Mouse (Mus musculus) heart, adult 2 months (tissue): ENCODE results near the gene St7. TPM values are rescaled to one million over a fixed set of nuclear protein-coding genes. Genes with fewer than 3 reads are reported as not detected.

Experiments used
- DNase-seq, 2 experiments: peaks; one replicate each; pipeline ENCODE4 v3.0.0; 2021
- H3K27ac ChIP-seq: fragments of 200-600 bp; 2 replicates; pipeline ENCODE4 v1.8.1; 2022
- H3K27me3 ChIP-seq: fragments of 200-500 bp; 2 replicates; pipeline ENCODE4 v1.6.1; 2012; ENCODE audit warnings: mild to moderate bottlenecking, low read length, inconsistent platforms, mixed read lengths; ENCODE audit not compliant: control insufficient read depth, insufficient read depth
- H3K36me3 ChIP-seq: fragments of 200-500 bp; 2 replicates; pipeline ENCODE4 v1.6.1; 2012; ENCODE audit warnings: low read length, inconsistent platforms; ENCODE audit not compliant: control insufficient read depth, insufficient read depth
- H3K4me1 ChIP-seq: fragments of 200-500 bp; 2 replicates; pipeline ENCODE4 v1.6.1; 2011; ENCODE audit warnings: low read length; ENCODE audit not compliant: control insufficient read depth, insufficient read depth
- H3K4me3 ChIP-seq: fragments of 200-600 bp; 2 replicates; pipeline ENCODE4 v1.8.1; 2022
- H3K79me2 ChIP-seq: fragments of 200-500 bp; replicated peaks from 2 replicates; pipeline ENCODE4 v1.6.1; 2012; ENCODE audit warnings: mild to moderate bottlenecking, inconsistent platforms, low read length, moderate library complexity, mixed read lengths; ENCODE audit not compliant: control insufficient read depth, insufficient read depth
- H3K9ac ChIP-seq: fragments of 200-500 bp; 2 replicates; pipeline ENCODE4 v1.6.1; 2012; ENCODE audit warnings: low read depth, mild to moderate bottlenecking, control low read depth, inconsistent platforms, low read length, mixed read lengths
- CTCF ChIP-seq: fragments of 200-600 bp; IDR thresholded peaks from 2 replicates; pipeline ENCODE4 v1.8.1; 2022; ENCODE audit warnings: antibody characterized with exemption, mild to moderate bottlenecking, moderate library complexity
- EP300 ChIP-seq: fragments of 200-500 bp; IDR thresholded peaks from 2 replicates; pipeline ENCODE4 v1.6.1; 2011; ENCODE audit warnings: low read depth, low read length, control low read depth; ENCODE audit not compliant: insufficient read depth
- POLR2A ChIP-seq: fragments of 200-500 bp; IDR thresholded peaks from 2 replicates; pipeline ENCODE4 v1.6.1; 2011; ENCODE audit warnings: mild to moderate bottlenecking, low read depth, low read length, control low read depth; ENCODE audit not compliant: insufficient read depth
- WGBS: fragments of 180-500 bp; shearing (Covaris S2); methylation state at CpG from one replicate; pipeline ENCODE4 v1.1.7; 2018; 5-methylcytosine and 5-hydroxymethylcytosine counted together
- intact Hi-C: fragments of 180-260 bp; cut with DNase I; formaldehyde crosslinking; loops from one replicate; pipeline ENCODE4 v1.15.1; 2025
- long read RNA-seq: library from polyadenylated mRNA; stranded (forward); transcript quantifications from one replicate; pipeline ENCODE4 v2.0.0, GENCODE M21; 2021
- polyA plus RNA-seq: library from polyadenylated mRNA; depleted of rRNA; stranded (reverse); fragments of >200 nt; gene quantifications from 2 replicates; pipeline ENCODE4 v1.2.3, GENCODE M21; 2012; rRNA removed
- total RNA-seq, 2 experiments: library from RNA; stranded (reverse); gene quantifications; 2 replicates each; pipeline ENCODE4 v1.2.3; 2021

St7 gene
- total RNA-seq (10 to 100 TPM; 16.9 to 19.5 TPM), polyA plus RNA-seq (12.0 and 18.3 TPM in 2 replicates)
- long read RNA-seq, transcript St7-205 (16 exons, 2,115 nt) = major isoform, 6 of 15 reads
- long read RNA-seq, transcript St7-202 (15 exons, 2,046 nt) = minor isoform, 5 of 15 reads
- long read RNA-seq, partial matches to known transcripts = 0 of 15 reads
- long read RNA-seq, other reads (novel, unspliced or antisense) = 2 of 15 reads

GRCm38 (mm10) chr6:17692647-17693046 lies at the start of gene St7:
Gene St7, plus strand, starts transcription at chr6:17692933.
- peak within 1 kb of the TSS; percentile 92 for H3K27ac ChIP-seq
- no peaks in the 10 kb centered on the region for H3K79me2 ChIP-seq
- H3K36me3 ChIP-seq = no peaks in the 10 kb centered on the region
- no peaks in the 10 kb centered on the region for H3K27me3 ChIP-seq
- 93% methylated on average over 7 of the region's 7 CpGs for WGBS
- H3K4me1 ChIP-seq = no peaks in the 10 kb centered on the region; the same call in none of the 2 replicates
- TF ChIP-seq POLR2A = no peak
- no peak for TF ChIP-seq EP300
- TF ChIP-seq CTCF = no peak
- peak within 1 kb of the TSS; percentile 93 for H3K9ac ChIP-seq
- no peak for DNase-seq
- H3K4me3 ChIP-seq = peak within 1 kb of the TSS; percentile 83
- intact Hi-C loops = loop anchor here (5.0 kb wide), 1 partner anchor 55 kb away; the partner anchor contains the start of gene Capza2

- no peak for TF ChIP-seq EP300
- peaks cover 37% of the 10 kb centered on the region for H3K36me3 ChIP-seq
- H3K4me3 ChIP-seq = no peak overlapping the region
- DNase-seq = no peak
- H3K4me1 ChIP-seq = peaks cover 19% of the 10 kb centered on the region
- no peaks in the 10 kb centered on the region for H3K27me3 ChIP-seq
- WGBS = 22% methylated on average over 3 of the region's 3 CpGs
- no peak overlapping the region for H3K9ac ChIP-seq
- intact Hi-C loops = no loop called here
- H3K79me2 ChIP-seq = peaks cover 10% of the 10 kb centered on the region
- H3K27ac ChIP-seq = no peak overlapping the region
Observed at GRCm38 (mm10) chr6:17646107-17646506, 46.6 kb upstream of the St7 start.

GRCm38 (mm10) chr6:17652132-17652531 lies 40.6 kb upstream of the St7 start:
- WGBS = 53% methylated on average over 2 of the region's 2 CpGs
- Histone ChIP-seq H3K4me3 (no peak overlapping the region), H3K27ac (no peak overlapping the region), H3K36me3 (peaks cover 19% of the 10 kb centered on the region), H3K4me1 (peaks cover 3% of the 10 kb centered on the region), H3K9ac (no peak overlapping the region), H3K27me3 (no peaks in the 10 kb centered on the region), H3K79me2 (peaks cover 2% of the 10 kb centered on the region; the same call in 1 of the 2 replicates)
- no peak for TF ChIP-seq CTCF
- no peak for DNase-seq
- intact Hi-C loops = no loop called here

- peaks cover 19% of the 10 kb centered on the region for H3K36me3 ChIP-seq
- H3K4me1 ChIP-seq = peaks cover 3% of the 10 kb centered on the region
- peaks cover 4% of the 10 kb centered on the region; the same call in 1 of the 2 replicates for H3K79me2 ChIP-seq
- H3K27ac ChIP-seq = no peak overlapping the region
- DNase-seq = no peak
- H3K9ac ChIP-seq = no peak overlapping the region
- no peaks in the 10 kb centered on the region for H3K27me3 ChIP-seq
- H3K4me3 ChIP-seq = no peak overlapping the region
- 78% methylated on average over 2 of the region's 2 CpGs for WGBS
- no peak for TF ChIP-seq POLR2A
- intact Hi-C loops = no loop called here
Observed at GRCm38 (mm10) chr6:17655080-17655479, 37.7 kb upstream of the St7 start.

- H3K79me2 ChIP-seq = peaks cover 4% of the 10 kb centered on the region; the same call in 1 of the 2 replicates
- no peak overlapping the region for H3K4me3 ChIP-seq
- H3K4me1 ChIP-seq = no peaks in the 10 kb centered on the region; the same call in 1 of the 2 replicates
- intact Hi-C loops = no loop called here
- H3K36me3 ChIP-seq = peaks cover 14% of the 10 kb centered on the region
- DNase-seq = no peak
- no peak overlapping the region for H3K27ac ChIP-seq
- H3K27me3 ChIP-seq = no peaks in the 10 kb centered on the region
- no peak overlapping the region for H3K9ac ChIP-seq
- 84% methylated on average over 1 of the region's 1 CpGs for whole genome bisulfite sequencing
- TF ChIP-seq EP300 (no peak), POLR2A (no peak), CTCF (no peak)
Observed at GRCm38 (mm10) chr6:17657308-17657707, 35.4 kb upstream of the St7 start.

- Histone ChIP-seq H3K79me2 (no peaks in the 10 kb centered on the region), H3K36me3 (peaks cover 16% of the 10 kb centered on the region), H3K4me3 (no peak overlapping the region), H3K9ac (no peak overlapping the region), H3K27ac (no peak overlapping the region), H3K27me3 (no peaks in the 10 kb centered on the region), H3K4me1 (no peaks in the 10 kb centered on the region)
- no peak for DNase-seq
- TF ChIP-seq EP300 = no peak
- no peak for TF ChIP-seq CTCF
- TF ChIP-seq POLR2A = no peak
- intact Hi-C loops = no loop called here
- WGBS = 89% methylated on average over 7 of the region's 7 CpGs
Observed at GRCm38 (mm10) chr6:17665348-17665747, 27.4 kb upstream of the St7 start.
